Mouse (Mus musculus) forelimb bud, embryonic 11.5 days (tissue): ENCODE data around the gene Dbndd2.

Experiments used
- DNase-seq: peaks from one replicate; pipeline ENCODE4 v3.0.0-alpha.2; 2012; ENCODE audit warnings: low read depth, low spot score

Gene Dbndd2

GRCm38 (mm10) chr2:164540652-164541427 is 54.9 kb downstream of the Dbndd2 start:
- no peak for DNase-seq

GRCm38 (mm10) chr2:164542132-164542531 is 56.2 kb downstream of the Dbndd2 start:
- DNase-seq, result no peak

GRCm38 (mm10) chr2:164542598-164542997 is 56.7 kb downstream of the Dbndd2 start:
- DNase-seq, result no peak
